8 mouse cellular contexts compared by ENCODE assay signal in genomic region chr15:81480977-81481379, GRCm38 (mm10). TPM values are rescaled to one million over a fixed set of nuclear protein-coding genes. Genes with fewer than 3 reads are reported as not detected.
DNase-seq lines count a peak whose midpoint lies in the region; ATAC-seq lines count a peak whose summit lies in the region.

No protein-coding gene starts in this region.

- DNase-seq in layer of hippocampus, adult 11-12 months (ENCODE audit: low spot score) = peak; percentile 28
- DNase-seq in layer of hippocampus, postnatal 14 days (ENCODE audit: low spot score in 2 of 2) = no peak
- DNase-seq in c-Kit-positive CD71-positive TER-119-positive erythroid progenitor cells, embryonic 14.5 days (ENCODE audit: low spot score) = peak; percentile 57
- DNase-seq in induced T-regulatory cell, adult 2 months (ENCODE audit: low read depth) = peak; percentile 91
- DNase-seq in liver, embryonic 13.5 days = peak; percentile 68
- DNase-seq in naive thymus-derived CD4-positive, alpha-beta T cell, adult 2 months (ENCODE audit: low read depth) = peak; percentile 87
- peak; percentile 50 for DNase-seq in thymus, postnatal 14 days

- WGBS in forebrain, embryonic 12.5 days = 20% methylated on average over 13 of the region's 13 CpGs
- WGBS in liver, embryonic 13.5 days (ENCODE audit: insufficient replicate concordance) = 15% methylated on average over 13 of the region's 13 CpGs

- no peaks in the 10 kb centered on the region for H3K9me3 ChIP-seq in forebrain, embryonic 12.5 days
- H3K9me3 ChIP-seq in liver, embryonic 13.5 days (replicated peaks) = no peaks in the 10 kb centered on the region

- peak overlapping the region; percentile 21 for H3K4me3 ChIP-seq in forebrain, embryonic 12.5 days (replicated peaks)
- peak overlapping the region; percentile 52 for H3K4me3 ChIP-seq in liver, embryonic 13.5 days (replicated peaks)

- no peaks in the 10 kb centered on the region for H3K36me3 ChIP-seq in forebrain, embryonic 12.5 days (replicated peaks)
- no peaks in the 10 kb centered on the region for H3K36me3 ChIP-seq in liver, embryonic 13.5 days

- no peak overlapping the region for H3K9ac ChIP-seq in forebrain, embryonic 12.5 days
- H3K9ac ChIP-seq in liver, embryonic 13.5 days = peak overlapping the region; percentile 57

- peaks cover 10% of the 10 kb centered on the region for H3K4me1 ChIP-seq in forebrain, embryonic 12.5 days
- peaks cover 21% of the 10 kb centered on the region for H3K4me1 ChIP-seq in liver, embryonic 13.5 days (replicated peaks)

- ATAC-seq in forebrain, embryonic 12.5 days (ENCODE audit: low FRiP score) = no peak
- ATAC-seq in liver, embryonic 13.5 days (ENCODE audit: low read depth) = peak; percentile 82

- no peak overlapping the region for H3K27ac ChIP-seq in forebrain, embryonic 12.5 days
- no peak overlapping the region for H3K27ac ChIP-seq in liver, embryonic 13.5 days

- H3K27me3 ChIP-seq in forebrain, embryonic 12.5 days = no peaks in the 10 kb centered on the region
- H3K27me3 ChIP-seq in liver, embryonic 13.5 days = no peaks in the 10 kb centered on the region

- peak overlapping the region; percentile 42 for H3K4me2 ChIP-seq in forebrain, embryonic 12.5 days
- peak overlapping the region; percentile 59 for H3K4me2 ChIP-seq in liver, embryonic 13.5 days

RNA-seq across cellular contexts. Expression of gene Rbx1, which starts 14.9 kb away (rescaled TPM):
- total RNA-seq in layer of hippocampus, postnatal 14 days (2021) = 100 to 1,000 TPM; 135 to 148 TPM
- 559 and 579 TPM in 2 replicates for polyA plus RNA-seq in forebrain, embryonic 12.5 days (2016; fragmentation: Nextera tagmentation; extraction: Ambion mirVana)
- polyA plus RNA-seq in liver, embryonic 13.5 days (2015; fragmentation: Nextera tagmentation; extraction: Ambion mirVana) = 336 and 337 TPM in 2 replicates

Comparison
In these comparisons a context has a peak if more than half of its experiments do, and no peak if none do; other contexts are left out.
1. DNase-seq: peak in layer of hippocampus, adult 11-12 months (single experiment), c-Kit-positive CD71-positive TER-119-positive erythroid progenitor cells, embryonic 14.5 days (single experiment), induced T-regulatory cell, adult 2 months (single experiment), liver, embryonic 13.5 days (single experiment), naive thymus-derived CD4-positive, alpha-beta T cell, adult 2 months (single experiment) and thymus, postnatal 14 days (single experiment); none in layer of hippocampus, postnatal 14 days (0 of 2).